Comparison of ENCODE assay signal across 8 mouse cellular contexts in the genomic region with DNA sequence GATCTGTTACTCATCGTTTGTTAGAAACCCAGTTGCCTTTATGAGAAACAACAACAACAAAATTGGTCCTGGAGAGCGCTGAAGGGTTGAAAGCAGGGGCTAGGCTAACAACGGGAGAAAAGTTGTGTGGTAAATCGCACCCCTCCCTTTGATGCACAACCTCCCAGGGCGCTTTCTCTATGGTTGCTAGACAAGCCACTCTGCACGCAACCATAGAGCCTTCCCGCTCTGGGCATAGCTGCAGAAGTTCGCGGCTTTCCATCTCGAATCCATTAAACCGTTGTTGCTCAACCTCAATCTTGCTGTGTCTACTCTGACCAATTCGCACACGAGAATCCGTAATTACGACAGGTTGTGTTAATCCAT. TPM values are rescaled to one million over a fixed set of nuclear protein-coding genes. Genes with fewer than 3 reads are reported as not detected.
A peak's percentile ranks its signal among the peaks of the same experiment; 100 is the strongest.
DNase-seq lines count a peak whose midpoint lies in the region; ATAC-seq and TF ChIP-seq lines count a peak whose summit lies in the region.

No protein-coding gene starts in this region.

- TF ChIP-seq EP300 in ES-Bruce4 (IDR thresholded peaks at IDR 0.05; ENCODE audit: insufficient read depth, low read depth, low read length): no peak

- H3K4me1 ChIP-seq in ES-Bruce4 (ENCODE audit: control insufficient read depth, insufficient read depth, low read length): no peaks in the 10 kb centered on the region
- H3K4me1 ChIP-seq in embryonic fibroblast, embryonic 13.5 days (ENCODE audit: control insufficient read depth, insufficient read depth, low read length): peaks cover 8% of the 10 kb centered on the region
- H3K4me1 ChIP-seq in hindbrain, embryonic 13.5 days (replicated peaks): peaks cover 27% of the 10 kb centered on the region
- peaks cover 19% of the 10 kb centered on the region for H3K4me1 ChIP-seq in liver, embryonic 16.5 days (ENCODE audit: control insufficient read depth, low read depth, low read length)
- peaks cover 27% of the 10 kb centered on the region for H3K4me1 ChIP-seq in neural tube, embryonic 13.5 days (replicated peaks)

- peak; percentile 55 for ATAC-seq in hindbrain, embryonic 13.5 days (ENCODE audit: low FRiP score)
- peak; percentile 30 for ATAC-seq in liver, embryonic 16.5 days (ENCODE audit: low read depth)
- ATAC-seq in neural tube, embryonic 13.5 days (ENCODE audit: low read depth): peak; percentile 63

- under 1% methylated on average over 15 of the region's 15 CpGs for WGBS in hindbrain, embryonic 13.5 days
- under 1% methylated on average over 15 of the region's 15 CpGs for WGBS in liver, embryonic 16.5 days (ENCODE audit: insufficient replicate concordance)
- under 1% methylated on average over 15 of the region's 15 CpGs for WGBS in neural tube, embryonic 13.5 days

- H3K27ac ChIP-seq in ES-Bruce4 (ENCODE audit: insufficient read depth, low read length): peak overlapping the region; percentile 92
- H3K27ac ChIP-seq in embryonic fibroblast, embryonic 13.5 days (ENCODE audit: insufficient read depth, low read length): peak overlapping the region; percentile 95
- peak overlapping the region; percentile 99 for H3K27ac ChIP-seq in hindbrain, embryonic 13.5 days
- H3K27ac ChIP-seq in liver, embryonic 16.5 days (ENCODE audit: low read length): peak overlapping the region; percentile 96
- H3K27ac ChIP-seq in neural tube, embryonic 13.5 days (replicated peaks): peak overlapping the region; percentile 95

- no peaks in the 10 kb centered on the region for H3K27me3 ChIP-seq in ES-Bruce4 (ENCODE audit: control insufficient read depth, insufficient read depth, low read length, poor library complexity, severe bottlenecking)
- no peaks in the 10 kb centered on the region for H3K27me3 ChIP-seq in hindbrain, embryonic 13.5 days
- no peaks in the 10 kb centered on the region for H3K27me3 ChIP-seq in liver, embryonic 16.5 days (ENCODE audit: control insufficient read depth, insufficient read depth, low read depth, low read length)
- no peaks in the 10 kb centered on the region for H3K27me3 ChIP-seq in neural tube, embryonic 13.5 days

- peaks cover 11% of the 10 kb centered on the region for H3K36me3 ChIP-seq in ES-Bruce4 (ENCODE audit: control insufficient read depth, insufficient read depth, low read length, poor library complexity, severe bottlenecking)
- H3K36me3 ChIP-seq in hindbrain, embryonic 13.5 days: peaks cover 10% of the 10 kb centered on the region
- peaks cover 9% of the 10 kb centered on the region for H3K36me3 ChIP-seq in liver, embryonic 16.5 days (ENCODE audit: control insufficient read depth, insufficient read depth)
- H3K36me3 ChIP-seq in neural tube, embryonic 13.5 days: peaks cover 13% of the 10 kb centered on the region

- peak overlapping the region; percentile 95 for H3K4me2 ChIP-seq in hindbrain, embryonic 13.5 days
- H3K4me2 ChIP-seq in liver, embryonic 16.5 days (ENCODE audit: low read depth, low read length): peak overlapping the region; percentile 83
- peak overlapping the region; percentile 89 for H3K4me2 ChIP-seq in neural tube, embryonic 13.5 days

- no peak for TF ChIP-seq CTCF in ES-Bruce4 (IDR thresholded peaks at IDR 0.05; ENCODE audit: low read depth, low read length)
- TF ChIP-seq CTCF in embryonic fibroblast, embryonic 13.5 days (IDR thresholded peaks at IDR 0.05; ENCODE audit: borderline replicate concordance, insufficient read depth, low read length): no peak

- peak overlapping the region; percentile 99 for H3K9ac ChIP-seq in ES-Bruce4 (ENCODE audit: low read depth, poor library complexity, severe bottlenecking)
- peak overlapping the region; percentile 74 for H3K9ac ChIP-seq in hindbrain, embryonic 13.5 days
- H3K9ac ChIP-seq in liver, embryonic 16.5 days (ENCODE audit: low read depth, low read length): peak overlapping the region; percentile 61
- H3K9ac ChIP-seq in neural tube, embryonic 13.5 days: peak overlapping the region; percentile 72

- TF ChIP-seq POLR2A in ES-Bruce4 (IDR thresholded peaks at IDR 0.05; ENCODE audit: insufficient read depth, low read length): no peak
- peak; percentile 43; the same call in 1 of the 2 replicates for TF ChIP-seq POLR2A in embryonic fibroblast, embryonic 13.5 days (IDR thresholded peaks at IDR 0.05; ENCODE audit: low read depth, low read length)

- H3K9me3 ChIP-seq in ES-Bruce4 (replicated peaks; ENCODE audit: control insufficient read depth, insufficient read depth, low read length, poor library complexity, severe bottlenecking): no peaks in the 10 kb centered on the region
- no peaks in the 10 kb centered on the region for H3K9me3 ChIP-seq in hindbrain, embryonic 13.5 days
- no peaks in the 10 kb centered on the region for H3K9me3 ChIP-seq in liver, embryonic 16.5 days (replicated peaks; ENCODE audit: control insufficient read depth, low read length)
- no peaks in the 10 kb centered on the region for H3K9me3 ChIP-seq in neural tube, embryonic 13.5 days

- peak; percentile 40 to 47 for DNase-seq in gastrocnemius, adult 8-10 months (ENCODE audit: low spot score in 2 of 2)
- DNase-seq in gastrocnemius, adult 18-20 months (ENCODE audit: low spot score): no peak
- peak; percentile 77 for DNase-seq in thymus, postnatal 4 days

- H3K4me3 ChIP-seq in ES-Bruce4 (ENCODE audit: low read depth, low read length): peak overlapping the region; percentile 67
- H3K4me3 ChIP-seq in embryonic fibroblast, embryonic 13.5 days (ENCODE audit: insufficient read depth, low read length): peak overlapping the region; percentile 47
- peak overlapping the region; percentile 99 for H3K4me3 ChIP-seq in hindbrain, embryonic 13.5 days
- peak overlapping the region; percentile 93 for H3K4me3 ChIP-seq in liver, embryonic 16.5 days (ENCODE audit: low read depth, low read length)
- H3K4me3 ChIP-seq in neural tube, embryonic 13.5 days: peak overlapping the region; percentile 99

RNA-seq across cellular contexts. Expression of a gene that starts 0.9 kb away (rescaled TPM):
- total RNA-seq in gastrocnemius, adult 8-10 months (2022): 10 to 100 TPM; 64.8 to 83.6 (median 73.5) TPM
- 10 to 100 TPM; 69.1 to 73.4 TPM for total RNA-seq in gastrocnemius, adult 18-20 months (2021)
- 155 and 156 TPM in 2 replicates for polyA plus RNA-seq in ES-Bruce4 (2011; ENCODE audit: insufficient read depth, insufficient read length, low read depth, missing spikeins)
- polyA plus RNA-seq in embryonic fibroblast, embryonic 13.5 days (2011; ENCODE audit: insufficient read length, low read depth, missing spikeins): 125 and 155 TPM in 2 replicates
- 49.9 and 50.7 TPM in 2 replicates for polyA plus RNA-seq in hindbrain, embryonic 13.5 days (2015; fragmentation: Nextera tagmentation; extraction: Ambion mirVana)
- 24.8 and 24.9 TPM in 2 replicates for polyA plus RNA-seq in liver, embryonic 16.5 days (2015; fragmentation: Nextera tagmentation; extraction: Ambion mirVana)
- polyA plus RNA-seq in neural tube, embryonic 13.5 days (2015; fragmentation: Nextera tagmentation; extraction: Ambion mirVana): 45.1 and 51.1 TPM in 2 replicates

RNA-seq across cellular contexts. Expression of a gene that starts 33.1 kb away (rescaled TPM):
- 10 to 100 TPM; 22.0 to 45.0 (median 28.1) TPM for total RNA-seq in gastrocnemius, adult 8-10 months (2022)
- total RNA-seq in gastrocnemius, adult 18-20 months (2021): 10 to 100 TPM; 27.6 to 42.7 TPM
- polyA plus RNA-seq in ES-Bruce4 (2011; ENCODE audit: insufficient read depth, insufficient read length, low read depth, missing spikeins): 16.4 and 21.5 TPM in 2 replicates
- 232 and 364 TPM in 2 replicates for polyA plus RNA-seq in embryonic fibroblast, embryonic 13.5 days (2011; ENCODE audit: insufficient read length, low read depth, missing spikeins)
- 21.9 and 22.2 TPM in 2 replicates for polyA plus RNA-seq in hindbrain, embryonic 13.5 days (2015; fragmentation: Nextera tagmentation; extraction: Ambion mirVana)
- polyA plus RNA-seq in liver, embryonic 16.5 days (2015; fragmentation: Nextera tagmentation; extraction: Ambion mirVana): 20.2 and 24.9 TPM in 2 replicates
- polyA plus RNA-seq in neural tube, embryonic 13.5 days (2015; fragmentation: Nextera tagmentation; extraction: Ambion mirVana): 25.4 and 26.7 TPM in 2 replicates

RNA-seq across cellular contexts. Expression of a gene that starts 36.6 kb away (rescaled TPM):
- total RNA-seq in gastrocnemius, adult 8-10 months (2022): 10 to 100 TPM; 42.1 to 47.9 (median 46.9) TPM
- total RNA-seq in gastrocnemius, adult 18-20 months (2021): 10 to 100 TPM; 42.1 to 43.5 TPM
- polyA plus RNA-seq in ES-Bruce4 (2011; ENCODE audit: insufficient read depth, insufficient read length, low read depth, missing spikeins): 43.4 and 46.9 TPM in 2 replicates
- 31.5 and 32.0 TPM in 2 replicates for polyA plus RNA-seq in embryonic fibroblast, embryonic 13.5 days (2011; ENCODE audit: insufficient read length, low read depth, missing spikeins)
- 33.1 and 33.8 TPM in 2 replicates for polyA plus RNA-seq in hindbrain, embryonic 13.5 days (2015; fragmentation: Nextera tagmentation; extraction: Ambion mirVana)
- 8.5 and 11.9 TPM in 2 replicates for polyA plus RNA-seq in liver, embryonic 16.5 days (2015; fragmentation: Nextera tagmentation; extraction: Ambion mirVana)
- polyA plus RNA-seq in neural tube, embryonic 13.5 days (2015; fragmentation: Nextera tagmentation; extraction: Ambion mirVana): 33.0 and 38.2 TPM in 2 replicates

Comparison
In these comparisons a context has a peak if more than half of its experiments do, and no peak if none do; other contexts are left out.
1. H3K4me3 ChIP-seq: peak in every context shown above with its lines; median percentile 99 in hindbrain, embryonic 13.5 days; 99 in neural tube, embryonic 13.5 days; 93 in liver, embryonic 16.5 days; 67 in ES-Bruce4; 47 in embryonic fibroblast, embryonic 13.5 days.